26 mouse cellular contexts compared by ENCODE assay signal in the genomic region with DNA sequence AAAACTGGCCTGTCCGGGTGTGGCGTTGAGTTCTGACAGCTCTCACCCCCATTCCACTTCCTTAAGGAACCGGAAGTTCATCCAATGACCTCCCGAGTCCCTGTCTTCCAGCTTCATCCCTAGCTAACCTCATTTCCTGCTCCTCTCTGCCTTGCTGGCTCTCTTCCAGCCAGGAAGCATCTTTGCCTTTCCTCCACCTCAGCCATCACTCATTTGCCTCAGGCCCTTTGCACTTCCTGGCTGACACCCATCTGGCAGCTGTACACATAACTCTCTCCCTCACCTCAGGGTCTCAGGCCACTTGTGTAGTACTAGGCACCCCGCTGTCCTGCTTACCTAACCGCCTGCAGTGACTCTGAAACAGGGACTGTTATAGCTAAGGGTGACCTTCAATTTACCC. TPM values are rescaled to one million over a fixed set of nuclear protein-coding genes. Genes with fewer than 3 reads are reported as not detected.
A peak's percentile ranks its signal among the peaks of the same experiment; 100 is the strongest.
DNase-seq lines count a peak whose midpoint lies in the region; ATAC-seq and TF ChIP-seq lines count a peak whose summit lies in the region.
"Had no signal": no experiment of that assay in that cellular context is flagged by ENCODE, and none has a peak within 500 bp of the region (broad histone marks: within the 10 kb centered on the region; RNA-seq: fewer than 3 reads in every experiment).

No protein-coding gene starts in this region.

- WGBS in lung, postnatal 0 days = 63% methylated on average over 6 of the region's 6 CpGs

- H3K4me1 ChIP-seq in lung, postnatal 0 days (ENCODE audit: insufficient read depth, low read depth, low read length) = no peaks in the 10 kb centered on the region
- H3K4me1 ChIP-seq: heart, embryonic 13.5 days; limb, embryonic 12.5 days had no signal

- H3K27ac ChIP-seq in lung, postnatal 0 days (ENCODE audit: low read length) = no peak overlapping the region
- H3K27ac ChIP-seq: forebrain, embryonic 10.5 days; heart, embryonic 13.5 days; limb, embryonic 12.5 days; liver, embryonic 14.5 days; stomach, postnatal 0 days had no signal

- TF ChIP-seq EP300 in lung, postnatal 0 days (IDR thresholded peaks at IDR 0.05) = no peak

- H3K9me3 ChIP-seq in lung, postnatal 0 days (ENCODE audit: low read length) = no peaks in the 10 kb centered on the region
- H3K9me3 ChIP-seq: forebrain, embryonic 10.5 days; heart, embryonic 13.5 days; limb, embryonic 12.5 days had no signal

- no peak overlapping the region for H3K9ac ChIP-seq in lung, postnatal 0 days (replicated peaks; ENCODE audit: low read depth)
- H3K9ac ChIP-seq: heart, embryonic 13.5 days; limb, embryonic 12.5 days; liver, embryonic 14.5 days had no signal

- TF ChIP-seq CTCF in lung, postnatal 0 days (IDR thresholded peaks at IDR 0.05) = no peak

- DNase-seq in lung, postnatal 0 days (ENCODE audit: low spot score) = peak; percentile 20
- no peak for DNase-seq in lung, postnatal 14 days
- peak; percentile 58 for DNase-seq in adrenal gland, adult 2 months
- DNase-seq in kidney, adult 8-10 months = peak; percentile 61 to 71
- DNase-seq in kidney, postnatal 4 days = peak; percentile 57 to 68
- DNase-seq in right cerebral cortex, postnatal 14 days = no peak
- DNase-seq in MN1 (ENCODE audit: low spot score) = no peak
- no peak for DNase-seq in c-Kit-positive CD71-positive TER-119-positive erythroid progenitor cells, embryonic 14.5 days (ENCODE audit: low spot score)
- DNase-seq: cerebellum, adult 18-20 months; lung, postnatal 36 days; right cerebral cortex, adult 18-20 months; thymus, postnatal 25 days had no signal

- no peaks in the 10 kb centered on the region for H3K36me3 ChIP-seq in lung, postnatal 0 days (ENCODE audit: insufficient read depth, low read length)
- H3K36me3 ChIP-seq: forebrain, embryonic 10.5 days; heart, embryonic 13.5 days; limb, embryonic 12.5 days had no signal

- 0 out of 2 replicates have a peak, but pooled peaks have one; percentile 14 for ATAC-seq in lung, postnatal 0 days
- ATAC-seq: inflammation-experienced regulatory T-cells, adult 6 months had no signal

- H3K27me3 ChIP-seq in lung, postnatal 0 days (replicated peaks; ENCODE audit: insufficient read depth, low read length) = no peaks in the 10 kb centered on the region
- H3K27me3 ChIP-seq: heart, embryonic 13.5 days; limb, embryonic 12.5 days had no signal

- H3K4me3 ChIP-seq in lung, postnatal 0 days (ENCODE audit: low read depth, low read length) = no peak overlapping the region
- H3K4me3 ChIP-seq: forebrain, embryonic 10.5 days; heart, embryonic 13.5 days; limb, embryonic 12.5 days; myocyte had no signal

- H3K4me2 ChIP-seq in lung, postnatal 0 days (replicated peaks; ENCODE audit: low read depth, low read length) = no peak overlapping the region
- H3K4me2 ChIP-seq: heart, embryonic 13.5 days; limb, embryonic 12.5 days; midbrain, embryonic 11.5 days had no signal

RNA-seq across cellular contexts. Expression of a gene that starts 9.4 kb away (rescaled TPM):
- 1.7 TPM in 2 replicates for polyA plus RNA-seq in lung, postnatal 0 days (2015; fragmentation: Nextera tagmentation; extraction: Ambion mirVana)
- 1 to 10 TPM in 1 of 2 experiments, not detected in 1; 2.5 TPM for total RNA-seq in adrenal gland, adult 2 months (2021)
- 0.08 and 0.24 TPM in 2 replicates for polyA plus RNA-seq in adrenal gland, adult 2 months (2012; rRNA removed)
- total RNA-seq: hematopoietic stem cell, adult 5-6 weeks; layer of hippocampus, postnatal 10 days had no signal
- polyA plus RNA-seq: forebrain, embryonic 10.5 days; frontal cortex, adult 2 months; heart, embryonic 13.5 days; limb, embryonic 12.5 days; midbrain, embryonic 11.5 days had no signal

RNA-seq across cellular contexts. Expression of a gene that starts 59.9 kb away (rescaled TPM):
- polyA plus RNA-seq in lung, postnatal 0 days (2015; fragmentation: Nextera tagmentation; extraction: Ambion mirVana) = 0.20 TPM in 1 of 2 replicates, not detected in the other
- not detected for total RNA-seq in adrenal gland, adult 2 months (2021)
- not detected in 2 replicates for polyA plus RNA-seq in adrenal gland, adult 2 months (2012; rRNA removed)
- total RNA-seq: hematopoietic stem cell, adult 5-6 weeks; layer of hippocampus, postnatal 10 days; neutrophil, adult 5-6 weeks had no signal
- polyA plus RNA-seq: cortical plate, adult 2 months; forebrain, embryonic 10.5 days; frontal cortex, adult 2 months; gonadal fat pad, adult 2 months; heart, embryonic 13.5 days; liver, embryonic 14.5 days; midbrain, embryonic 11.5 days; myocyte; stomach, postnatal 0 days had no signal

Comparison
In these comparisons a context has a peak if more than half of its experiments do, and no peak if none do; other contexts are left out.
1. DNase-seq: peak in lung, postnatal 0 days (single experiment), adrenal gland, adult 2 months (single experiment), kidney, adult 8-10 months (2 of 2) and kidney, postnatal 4 days (2 of 2); none in lung, postnatal 14 days (single experiment), right cerebral cortex, postnatal 14 days (single experiment), MN1 (single experiment) and c-Kit-positive CD71-positive TER-119-positive erythroid progenitor cells, embryonic 14.5 days (single experiment).